Mouse (Mus musculus) intestine, embryonic 16.5 days (tissue): Measurements from ENCODE around the gene Dennd2a. TPM values are rescaled to one million over a fixed set of nuclear protein-coding genes. Genes with fewer than 3 reads are reported as not detected.
A peak's percentile ranks its signal among the peaks of the same experiment; 100 is the strongest.

Experiments
- ATAC-seq: fragments of 200-750 bp; cut with Nextera tagmentation; 2 replicates; pipeline ENCODE4 v1.8.0; 2017; ENCODE audit warnings: moderate TSS enrichment, moderate library complexity
- H3K27ac ChIP-seq: fragments of 300-500 bp; sonication (generic); 2 replicates; pipeline ENCODE4 v1.5.1; 2014; ENCODE audit warnings: mild to moderate bottlenecking, low read length
- H3K27me3 ChIP-seq: fragments of 300-500 bp; sonication (generic); replicated peaks from 2 replicates; pipeline ENCODE4 v1.6.1; 2014; ENCODE audit warnings: low read length, control low read depth, mixed read lengths; ENCODE audit not compliant: control insufficient read depth, insufficient read depth
- H3K36me3 ChIP-seq: fragments of 300-500 bp; sonication (generic); 2 replicates; pipeline ENCODE4 v1.6.1; 2014; ENCODE audit warnings: low read length, control low read depth; ENCODE audit not compliant: control insufficient read depth, insufficient read depth
- H3K4me1 ChIP-seq: fragments of 300-500 bp; sonication (generic); 2 replicates; pipeline ENCODE4 v1.6.1; 2014; ENCODE audit warnings: low read length, control low read depth, mixed read lengths; ENCODE audit not compliant: control insufficient read depth, insufficient read depth
- H3K4me2 ChIP-seq: fragments of 300-500 bp; sonication (generic); 2 replicates; pipeline ENCODE4 v1.6.1; 2014; ENCODE audit warnings: low read depth, low read length, control low read depth
- H3K4me3 ChIP-seq: fragments of 300-500 bp; sonication (generic); 2 replicates; pipeline ENCODE4 v1.5.1; 2014; ENCODE audit warnings: mild to moderate bottlenecking, low read length
- H3K9ac ChIP-seq: fragments of 300-500 bp; sonication (generic); 2 replicates; pipeline ENCODE4 v1.6.1; 2014; ENCODE audit warnings: low read depth, low read length
- H3K9me3 ChIP-seq: fragments of 300-500 bp; sonication (generic); 2 replicates; pipeline ENCODE4 v1.6.1; 2016; ENCODE audit warnings: low read length, control low read depth; ENCODE audit not compliant: control insufficient read depth
- WGBS: fragments of 180-500 bp; shearing (Covaris S2); extraction: QIAGEN DNeasy Blood & Tissue Kit; methylation state at CpG from one replicate; pipeline ENCODE4 v1.1.7; 2014; 5-methylcytosine and 5-hydroxymethylcytosine counted together
- polyA plus RNA-seq: library from polyadenylated mRNA; unstranded; fragments of >200 nt; fragmentation: Nextera tagmentation; extraction: Ambion mirVana; gene quantifications from 2 replicates; pipeline ENCODE4 v1.2.1, GENCODE M21; 2015

Gene Dennd2a
- polyA plus RNA-seq: 6.5 and 8.1 TPM in 2 replicates

DNA sequence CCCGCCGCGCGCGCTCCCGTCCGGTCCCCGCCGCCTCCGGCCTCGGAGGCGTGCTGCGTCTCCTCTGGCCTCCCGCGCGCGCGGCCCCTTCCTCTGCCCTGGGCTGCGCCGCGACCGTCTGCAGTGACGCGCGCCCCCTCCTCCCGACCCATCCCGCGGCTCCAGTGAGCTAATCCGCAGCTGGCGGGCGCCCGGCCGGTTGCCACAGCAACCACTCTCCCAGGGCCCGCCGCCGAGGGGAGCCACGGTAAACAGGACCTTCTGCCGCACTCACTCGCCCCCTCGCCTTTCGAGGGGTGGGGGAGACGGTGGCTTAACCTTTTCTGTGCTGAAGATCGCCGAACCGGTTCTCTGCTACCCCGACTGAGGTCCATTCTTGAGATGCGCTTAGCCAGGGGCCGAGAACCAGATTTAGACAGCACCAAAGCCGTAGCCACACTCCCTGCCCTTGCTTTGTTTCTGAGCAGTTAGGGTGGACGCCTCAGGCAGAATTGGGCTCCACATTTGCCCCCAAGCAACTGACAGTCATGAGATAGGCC, at the start of gene Dennd2a:
TSS of gene Dennd2a (minus strand) at position 145 of the 539 bp plus-strand sequence.
- peak within 1 kb of the TSS; percentile 89 for H3K9ac ChIP-seq
- peaks cover 30% of the 10 kb centered on the region for H3K4me1 ChIP-seq
- peak within 1 kb of the TSS; percentile 84 for H3K4me2 ChIP-seq
- under 1% methylated on average over 50 of the region's 50 CpGs for WGBS
- no peaks in the 10 kb centered on the region for H3K9me3 ChIP-seq
- H3K27ac ChIP-seq: peak within 1 kb of the TSS; percentile 86
- H3K4me3 ChIP-seq: peak within 1 kb of the TSS; percentile 79
- peak; percentile 91 for ATAC-seq
- no peaks in the 10 kb centered on the region for H3K27me3 ChIP-seq
- H3K36me3 ChIP-seq: no peaks in the 10 kb centered on the region

GRCm38 (mm10) chr6:39607365-39607764, 49.7 kb upstream of the Dennd2a start:
- no peak overlapping the region for H3K9ac ChIP-seq
- no peak overlapping the region for H3K4me2 ChIP-seq
- 42% methylated on average over 5 of the region's 5 CpGs for WGBS
- no peaks in the 10 kb centered on the region for H3K27me3 ChIP-seq
- H3K4me1 ChIP-seq: 0 out of 2 replicates have a peak, but pooled peaks cover 2% of the 10 kb centered on the region
- H3K4me3 ChIP-seq: no peak overlapping the region
- no peak overlapping the region for H3K27ac ChIP-seq
- 0 out of 2 replicates have a peak, but pooled peaks have one; percentile 52 for ATAC-seq
- no peaks in the 10 kb centered on the region for H3K36me3 ChIP-seq
- no peaks in the 10 kb centered on the region for H3K9me3 ChIP-seq

DNA sequence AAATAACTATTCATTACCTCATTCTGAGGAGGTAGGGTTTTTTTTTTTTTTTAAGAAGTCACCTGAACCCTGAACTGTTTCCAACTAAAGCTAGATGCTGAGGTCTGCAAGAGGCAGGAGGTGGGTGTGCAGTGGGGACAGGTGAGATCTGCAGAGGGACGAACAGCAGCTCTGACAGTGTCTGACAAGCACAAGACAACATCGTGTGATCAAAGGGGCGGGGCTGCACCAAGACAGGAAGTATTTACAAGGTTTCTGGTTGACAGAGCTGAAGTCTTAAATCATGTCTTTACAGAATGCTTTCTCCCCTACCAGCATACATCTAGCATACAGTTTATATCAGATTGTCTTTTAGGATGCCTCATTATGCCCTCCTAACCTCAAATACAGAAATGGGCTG, 49.2 kb upstream of the Dennd2a start:
- H3K27me3 ChIP-seq: no peaks in the 10 kb centered on the region
- no peak overlapping the region for H3K27ac ChIP-seq
- no peaks in the 10 kb centered on the region for H3K36me3 ChIP-seq
- H3K9me3 ChIP-seq: no peaks in the 10 kb centered on the region
- 0 out of 2 replicates have a peak, but pooled peaks cover 2% of the 10 kb centered on the region for H3K4me1 ChIP-seq
- no peak overlapping the region for H3K4me2 ChIP-seq
- no peak; the same call in 1 of the 2 replicates for ATAC-seq
- 56% methylated on average over 3 of the region's 3 CpGs for WGBS
- no peak overlapping the region for H3K9ac ChIP-seq
- no peak overlapping the region for H3K4me3 ChIP-seq

DNA sequence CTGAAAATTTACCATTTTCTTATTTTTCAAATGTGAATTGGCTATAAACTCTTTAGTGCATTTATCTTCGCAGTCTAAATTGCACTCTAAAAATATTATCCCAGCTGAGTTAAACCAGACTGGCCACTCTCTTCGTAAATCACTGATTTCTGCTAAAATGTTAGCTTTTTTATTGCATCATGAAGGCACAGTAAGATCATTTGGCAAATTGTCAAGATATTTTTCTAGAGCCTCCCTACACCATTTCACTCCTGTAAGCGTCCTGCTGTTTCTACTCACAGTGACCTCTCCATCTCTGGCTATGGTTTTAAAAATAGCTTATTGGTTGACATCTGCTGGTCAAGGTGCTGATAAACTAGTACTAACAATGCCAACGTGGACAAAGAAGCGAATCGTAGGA, 48.4 kb upstream of the Dennd2a start:
- Histone ChIP-seq H3K4me2 (no peak overlapping the region), H3K27me3 (no peaks in the 10 kb centered on the region), H3K9me3 (no peaks in the 10 kb centered on the region), H3K36me3 (no peaks in the 10 kb centered on the region), H3K9ac (no peak overlapping the region), H3K4me1 (0 out of 2 replicates have a peak, but pooled peaks cover 2% of the 10 kb centered on the region), H3K27ac (no peak overlapping the region), H3K4me3 (no peak overlapping the region)
- 67% methylated on average over 6 of the region's 6 CpGs for WGBS
- ATAC-seq: no peak

DNA sequence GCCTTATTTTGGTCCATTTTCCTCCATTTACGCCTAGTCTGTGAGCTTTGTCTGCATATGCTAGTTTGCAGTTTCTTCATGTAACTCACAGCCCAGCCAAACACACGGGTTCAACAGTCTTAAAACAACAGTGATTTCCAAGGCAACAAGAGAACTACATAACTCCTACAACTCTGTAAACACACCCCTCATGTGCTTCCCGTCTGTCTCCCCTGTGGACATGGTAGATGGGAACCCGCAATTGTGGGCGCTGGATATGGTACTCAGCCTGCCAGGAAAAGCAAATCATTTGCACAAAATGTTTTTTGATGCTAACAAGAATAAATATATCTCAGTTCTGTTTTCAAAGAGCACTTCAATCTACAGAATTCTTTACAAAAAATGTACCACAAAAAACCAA, 46.9 kb upstream of the Dennd2a start:
- Histone ChIP-seq H3K27me3 (no peaks in the 10 kb centered on the region), H3K4me2 (no peak overlapping the region), H3K4me3 (no peak overlapping the region), H3K9ac (no peak overlapping the region), H3K4me1 (0 out of 2 replicates have a peak, but pooled peaks cover 2% of the 10 kb centered on the region), H3K9me3 (no peaks in the 10 kb centered on the region), H3K27ac (no peak overlapping the region), H3K36me3 (peaks cover 11% of the 10 kb centered on the region)
- 73% methylated on average over 5 of the region's 5 CpGs for WGBS
- no peak for ATAC-seq

- Histone ChIP-seq H3K9ac (no peak overlapping the region), H3K27ac (no peak overlapping the region), H3K4me3 (no peak overlapping the region), H3K4me1 (no peaks in the 10 kb centered on the region), H3K4me2 (no peak overlapping the region), H3K36me3 (peaks cover 14% of the 10 kb centered on the region), H3K27me3 (no peaks in the 10 kb centered on the region), H3K9me3 (no peaks in the 10 kb centered on the region)
- ATAC-seq: no peak
- WGBS: 79% methylated on average over 3 of the region's 3 CpGs
Measured at GRCm38 (mm10) chr6:39601828-39602227, 44.2 kb upstream of the Dennd2a start.

DNA sequence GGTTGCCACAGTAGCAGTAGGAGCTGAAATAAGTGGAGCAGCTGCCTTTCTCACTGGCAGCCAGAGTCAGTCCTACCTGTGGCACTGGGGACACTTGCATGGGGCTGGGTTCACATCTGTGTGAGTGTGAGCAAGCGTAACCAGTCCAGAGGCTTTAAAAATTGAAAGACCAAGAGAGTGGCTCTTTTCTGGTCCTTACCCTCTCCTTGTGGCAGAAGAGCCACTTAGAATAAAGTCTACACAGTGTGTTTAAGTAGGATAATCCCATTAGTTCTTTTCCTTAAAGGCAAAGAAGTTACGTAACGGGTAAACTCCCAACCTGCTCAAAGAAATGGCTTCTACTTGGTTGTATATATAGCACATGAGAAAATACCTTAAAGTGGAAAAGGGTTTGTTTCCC, 43.2 kb upstream of the Dennd2a start:
- Histone ChIP-seq H3K27me3 (no peaks in the 10 kb centered on the region), H3K9me3 (no peaks in the 10 kb centered on the region), H3K27ac (no peak overlapping the region), H3K4me1 (no peaks in the 10 kb centered on the region), H3K4me2 (no peak overlapping the region), H3K9ac (no peak overlapping the region), H3K4me3 (no peak overlapping the region), H3K36me3 (peaks cover 14% of the 10 kb centered on the region)
- ATAC-seq: no peak
- 96% methylated on average over 3 of the region's 3 CpGs for WGBS

- peak within 1 kb of the TSS; percentile 92 for H3K9ac ChIP-seq
- no peaks in the 10 kb centered on the region for H3K36me3 ChIP-seq
- peak within 1 kb of the TSS; percentile 66 for H3K4me2 ChIP-seq
- H3K27ac ChIP-seq: peak within 1 kb of the TSS; percentile 88
- peaks cover 7% of the 10 kb centered on the region for H3K4me1 ChIP-seq
- ATAC-seq: peak; percentile 99
- peak within 1 kb of the TSS; percentile 85 for H3K4me3 ChIP-seq
- H3K9me3 ChIP-seq: no peaks in the 10 kb centered on the region
- no peaks in the 10 kb centered on the region for H3K27me3 ChIP-seq
- WGBS: under 1% methylated on average over 56 of the region's 56 CpGs
Measured at GRCm38 (mm10) chr6:39592401-39593214, 34.9 kb upstream of the Dennd2a start, which contains the start of gene Ndufb2. Ndufb2 (plus strand) TSS chr6:39592574.

GRCm38 (mm10) chr6:39591481-39591880, 33.8 kb upstream of the Dennd2a start:
- Histone ChIP-seq H3K9me3 (no peaks in the 10 kb centered on the region), H3K27ac (no peak overlapping the region), H3K9ac (no peak overlapping the region), H3K36me3 (peaks cover 3% of the 10 kb centered on the region), H3K4me2 (peak overlapping the region; percentile 66; the same call in 1 of the 2 replicates), H3K27me3 (no peaks in the 10 kb centered on the region), H3K4me1 (peaks cover 7% of the 10 kb centered on the region), H3K4me3 (no peak overlapping the region)
- 96% methylated on average over 4 of the region's 4 CpGs for WGBS
- no peak for ATAC-seq
